Mouse (Mus musculus): ENCODE data around the gene Pdcd1lg2. TPM values are rescaled to one million over a fixed set of nuclear protein-coding genes. Genes with fewer than 3 reads are reported as not detected.

The Pdcd1lg2 gene
- total RNA-seq, 2 experiments from 2014 or later: not detected

DNA sequence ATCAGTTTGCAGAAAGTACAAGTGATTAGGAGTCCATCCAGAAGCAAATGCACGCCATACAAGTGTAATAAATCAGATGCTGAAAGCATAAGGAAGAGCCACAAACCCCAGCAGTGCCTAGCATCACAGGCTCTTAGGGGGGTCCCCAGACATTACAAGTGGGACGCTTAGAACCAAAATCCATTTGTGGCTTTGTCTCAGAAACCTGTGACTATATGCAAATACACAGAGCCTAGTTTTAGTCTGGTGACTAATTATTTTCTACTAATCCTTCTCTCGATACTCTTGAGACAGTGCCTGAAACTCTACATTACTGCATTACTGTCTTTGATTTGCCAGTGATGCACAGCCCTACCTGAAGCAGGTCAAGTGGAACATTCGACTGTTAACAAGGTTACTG lies 108.2 kb downstream of the Pdcd1lg2 start:
- intact Hi-C loops (cut with DNase I): no loop called here

More for the DNA sequence above, 108.2 kb downstream of the Pdcd1lg2 start:
- no peak for DNase-seq

Other genes starting within 250 kb of the Pdcd1lg2 start
- 10 to 100 TPM; 16.9 to 17.6 TPM for gene Jak2, start 159.1 kb upstream of the Pdcd1lg2 start, total RNA-seq (2021)
- under 1 TPM in 1 of 2 experiments, not detected in 1; 0.38 TPM for gene Insl6, start 85.6 kb upstream of the Pdcd1lg2 start, total RNA-seq (2021)
- not detected for gene Rln1, start 76.2 kb upstream of the Pdcd1lg2 start, total RNA-seq (2021)
- 10 to 100 TPM; 27.9 to 38.6 TPM for gene Plgrkt, start 43.5 kb upstream of the Pdcd1lg2 start, total RNA-seq (2021)
- gene Cd274, start 43.5 kb upstream of the Pdcd1lg2 start, total RNA-seq (2021): 1 to 10 TPM; 1.7 to 2.0 TPM
- gene Ric1, start 111.4 kb downstream of the Pdcd1lg2 start, total RNA-seq (2021): 10 to 100 TPM; 32.8 to 36.3 TPM
- 10 to 100 TPM in 1 of 2 experiments, 1 to 10 TPM in 1; 9.9 to 11.1 TPM for gene Ermp1, start 237.5 kb downstream of the Pdcd1lg2 start, total RNA-seq (2021)